Mouse (Mus musculus): Measurements from ENCODE around the gene Satb2.
"Not testable (repeated sequence)": the region's sequence is repeated elsewhere in the genome, so short reads cannot be mapped to it uniquely, and the experiment has no call there.

Gene Satb2

DNA sequence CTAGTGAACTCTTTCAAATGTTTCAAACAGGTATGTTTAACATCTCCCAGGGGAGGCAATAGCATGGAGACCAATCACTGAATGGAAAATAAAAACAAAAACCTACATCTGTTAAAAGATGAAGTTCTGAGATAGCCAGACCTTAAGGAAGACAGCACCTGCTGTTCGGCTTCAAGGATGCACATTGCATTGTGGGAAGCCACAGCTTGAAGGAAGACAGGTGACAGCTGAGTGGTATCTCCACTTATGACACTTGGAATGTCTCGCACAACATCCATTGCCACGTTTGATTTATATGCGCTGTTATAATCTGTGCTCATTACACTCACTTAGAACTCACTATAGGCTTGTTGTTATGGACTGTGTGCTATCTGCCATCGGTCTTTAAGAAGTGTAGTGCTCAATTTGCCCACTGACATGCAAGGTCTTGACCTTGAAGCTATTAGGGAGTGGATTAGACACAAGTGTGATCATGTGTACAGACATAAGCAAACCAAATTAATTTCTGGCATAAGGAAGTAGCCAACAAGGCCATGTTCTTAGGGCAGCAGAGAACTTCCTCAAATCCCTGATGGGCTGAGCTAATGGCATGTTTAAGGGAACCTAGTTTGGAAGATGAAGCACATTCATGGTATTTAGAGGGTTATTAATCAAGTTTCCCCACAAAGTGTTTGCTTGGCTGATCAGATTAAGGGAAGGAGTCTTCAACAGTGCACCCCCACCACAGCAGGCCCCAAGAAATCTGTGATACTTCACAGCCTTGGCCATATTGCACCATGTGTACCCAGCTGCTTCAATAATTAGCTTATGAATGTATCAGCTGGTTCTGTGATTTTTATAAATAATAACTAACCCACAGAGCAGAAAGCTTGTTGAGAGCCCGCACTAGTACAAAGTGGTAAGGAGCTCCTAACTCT lies 144.2 kb downstream of the Satb2 start:
- DNase-seq (ENCODE audit: low read depth, low spot score), result no peak

DNA sequence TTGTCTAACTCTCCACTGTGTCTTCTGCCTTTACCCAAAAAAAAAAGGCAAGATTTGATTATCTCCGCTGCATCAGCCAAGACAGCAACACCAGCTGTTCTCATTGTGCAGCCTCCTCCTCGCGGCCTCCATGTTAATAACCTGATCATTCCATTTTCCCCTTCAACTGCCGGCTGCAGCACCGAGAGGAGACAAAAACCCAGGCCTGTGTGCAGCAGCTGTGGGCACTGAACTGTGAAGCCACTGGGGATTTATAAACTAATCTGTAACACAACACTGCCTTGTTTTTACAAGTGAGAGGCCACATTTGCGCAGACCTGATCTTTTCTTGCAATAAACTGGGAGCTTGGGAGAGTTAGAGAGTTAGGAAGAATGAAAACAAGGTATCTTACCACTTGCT lies 145.1 kb downstream of the Satb2 start:
- no peak for DNase-seq (ENCODE audit: low read depth, low spot score)

DNA sequence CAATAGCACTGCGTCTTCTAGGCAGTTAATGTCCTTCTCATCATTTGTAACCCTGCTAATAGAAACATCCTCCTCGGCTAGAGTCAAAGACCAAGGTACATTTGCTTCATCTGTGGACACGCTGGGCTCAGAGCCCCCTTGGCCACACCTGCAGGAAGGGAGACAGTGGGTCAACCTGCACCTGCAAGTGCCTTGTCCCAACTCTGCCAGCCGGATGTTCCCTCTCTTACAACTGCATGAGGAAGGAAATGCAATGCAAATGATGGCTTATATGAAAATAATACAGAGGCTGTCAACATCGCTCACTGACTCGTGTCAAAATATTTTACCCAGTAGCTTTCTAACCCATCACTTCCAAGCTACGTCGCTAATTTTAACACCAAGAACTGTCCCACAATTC lies 145.7 kb downstream of the Satb2 start:
- DNase-seq (ENCODE audit: low read depth, low spot score), result no peak

DNA sequence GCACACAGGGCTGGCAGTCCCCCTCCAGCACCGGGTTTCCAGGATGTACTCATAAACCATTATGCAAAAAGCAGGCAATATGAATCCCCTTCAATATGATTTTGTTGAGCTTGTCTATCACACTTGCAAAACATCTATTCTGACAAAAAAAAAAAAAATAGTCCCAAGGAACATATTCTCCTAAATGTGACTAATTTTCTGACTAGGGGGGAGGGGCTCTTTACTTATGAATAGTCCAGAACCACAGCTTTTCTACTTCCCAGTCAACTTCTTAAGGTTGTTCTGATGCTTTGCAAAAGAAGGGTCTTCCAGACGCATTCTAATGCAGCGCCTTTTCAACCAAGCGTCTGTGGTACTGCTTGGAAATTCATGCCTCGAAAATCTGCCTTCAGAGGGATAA lies 155.7 kb downstream of the Satb2 start:
- no peak for DNase-seq (ENCODE audit: low read depth, low spot score)

DNA sequence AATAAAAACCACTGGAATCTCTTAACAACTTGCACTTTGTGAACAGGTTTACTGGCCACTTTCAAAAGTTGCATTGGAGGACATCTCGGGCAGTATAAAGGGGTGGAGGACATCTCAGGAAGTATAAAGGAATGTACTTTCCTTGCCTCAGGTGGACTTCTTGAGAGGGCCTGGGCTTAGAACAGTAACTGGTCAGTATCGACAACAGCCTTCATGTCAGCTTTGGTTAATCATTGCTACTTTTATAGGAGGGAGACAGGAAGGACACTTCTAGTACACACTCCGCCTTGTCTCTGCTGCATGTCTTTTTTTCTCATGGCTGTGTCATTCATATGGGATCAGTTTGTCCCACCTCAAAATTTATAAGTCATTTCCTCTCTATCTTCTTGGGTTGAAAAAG lies 156.4 kb downstream of the Satb2 start:
- DNase-seq (ENCODE audit: low read depth, low spot score), result no peak

DNA sequence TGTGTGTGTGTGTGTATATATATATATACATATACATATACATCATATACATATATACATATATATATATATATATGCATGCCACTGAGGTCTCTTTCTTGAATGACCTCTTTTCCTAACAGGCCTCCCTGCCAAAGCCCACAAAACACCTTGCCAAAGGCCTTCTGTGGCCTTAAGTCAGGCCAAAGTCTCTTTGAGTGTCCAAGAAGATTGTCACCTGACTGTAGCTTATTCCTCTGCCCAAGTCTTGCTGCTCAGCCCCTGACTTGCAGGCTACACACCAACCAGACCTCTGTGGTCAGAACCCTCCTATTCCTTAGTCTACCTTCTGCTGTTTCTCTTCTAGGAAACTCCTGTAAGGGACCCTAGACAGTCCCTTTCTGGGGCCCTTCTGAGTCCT lies 164.9 kb downstream of the Satb2 start:
- DNase-seq (ENCODE audit: low read depth, low spot score), result no peak

DNA sequence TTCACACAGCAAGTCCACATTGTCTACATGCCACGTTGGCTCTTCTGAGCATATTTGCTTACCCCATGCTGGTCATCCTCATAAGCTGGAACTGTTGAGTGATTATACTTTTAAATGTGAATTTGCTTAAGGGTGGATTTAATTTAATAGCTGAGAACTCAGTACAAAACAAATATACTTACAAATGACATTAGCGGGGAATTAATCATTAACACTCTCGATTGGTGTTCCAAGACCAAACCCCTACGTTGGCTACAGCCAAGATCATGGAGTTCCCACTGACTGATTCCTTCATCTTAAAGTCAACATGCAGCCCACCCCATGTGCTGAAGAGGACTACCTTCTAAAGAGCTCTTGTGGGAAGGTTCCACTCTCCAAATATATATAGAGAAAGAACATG lies 165.5 kb downstream of the Satb2 start:
- DNase-seq (ENCODE audit: low read depth, low spot score), result no peak

DNA sequence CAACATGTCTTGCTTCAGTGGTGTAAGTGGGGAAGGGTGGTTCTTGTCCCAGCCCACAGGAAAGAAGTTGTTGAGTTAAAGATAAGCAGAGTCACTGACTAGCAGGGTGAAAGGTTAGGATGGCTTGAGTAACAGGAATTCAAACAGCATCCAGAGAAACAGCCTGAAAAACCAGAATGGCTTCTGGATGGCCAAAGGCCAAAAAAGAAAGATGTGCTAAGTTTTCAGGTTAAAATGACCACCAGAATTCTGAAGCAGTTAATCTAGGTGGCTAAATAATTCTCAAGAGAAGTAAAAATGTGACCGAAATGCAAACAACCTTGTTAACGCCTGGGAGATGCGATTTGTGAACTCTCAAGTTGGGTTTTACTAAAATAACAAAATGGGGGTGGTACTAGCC lies 167.0 kb downstream of the Satb2 start:
- DNase-seq (ENCODE audit: low read depth, low spot score), result no peak

DNA sequence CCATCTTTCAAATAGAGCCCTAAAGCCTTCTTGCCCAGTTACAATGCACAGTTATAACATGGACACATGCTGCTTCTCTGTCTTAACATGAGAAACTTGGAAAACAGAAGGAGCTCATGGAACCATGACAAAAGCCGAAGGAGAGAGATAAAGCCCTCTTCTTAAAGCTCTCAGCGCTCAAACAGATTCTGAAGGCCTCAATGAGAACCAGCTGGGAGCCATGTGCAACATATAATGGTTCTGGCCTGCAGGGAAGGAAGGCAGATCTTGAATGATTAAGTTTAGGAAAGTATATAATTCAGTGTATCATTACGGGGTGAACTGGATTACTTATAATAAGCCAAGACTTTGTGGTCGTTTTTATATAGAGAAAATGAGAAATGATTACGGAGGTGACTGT lies 172.4 kb downstream of the Satb2 start:
- DNase-seq (ENCODE audit: low read depth, low spot score), result no peak

DNA sequence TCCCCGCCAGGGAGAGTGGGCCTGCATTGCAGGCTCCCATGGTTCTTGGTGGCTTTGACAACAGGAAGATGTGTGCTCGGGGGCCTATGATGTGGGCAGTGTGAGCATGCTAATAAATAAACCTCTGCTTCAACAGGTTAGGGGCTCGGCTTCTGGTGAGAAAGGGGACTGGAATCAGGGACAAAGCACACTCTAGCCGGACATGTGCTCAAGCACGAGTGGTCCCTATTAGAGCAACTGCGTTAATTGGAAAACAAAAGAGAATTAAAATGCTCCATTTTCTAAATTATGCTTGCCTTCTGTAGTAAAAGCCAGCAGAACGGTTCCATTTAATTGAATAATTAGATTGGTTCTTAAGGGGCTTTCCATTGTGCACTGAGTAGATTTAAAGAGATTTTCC lies 177.8 kb downstream of the Satb2 start:
- no peak for DNase-seq (ENCODE audit: low read depth, low spot score)

DNA sequence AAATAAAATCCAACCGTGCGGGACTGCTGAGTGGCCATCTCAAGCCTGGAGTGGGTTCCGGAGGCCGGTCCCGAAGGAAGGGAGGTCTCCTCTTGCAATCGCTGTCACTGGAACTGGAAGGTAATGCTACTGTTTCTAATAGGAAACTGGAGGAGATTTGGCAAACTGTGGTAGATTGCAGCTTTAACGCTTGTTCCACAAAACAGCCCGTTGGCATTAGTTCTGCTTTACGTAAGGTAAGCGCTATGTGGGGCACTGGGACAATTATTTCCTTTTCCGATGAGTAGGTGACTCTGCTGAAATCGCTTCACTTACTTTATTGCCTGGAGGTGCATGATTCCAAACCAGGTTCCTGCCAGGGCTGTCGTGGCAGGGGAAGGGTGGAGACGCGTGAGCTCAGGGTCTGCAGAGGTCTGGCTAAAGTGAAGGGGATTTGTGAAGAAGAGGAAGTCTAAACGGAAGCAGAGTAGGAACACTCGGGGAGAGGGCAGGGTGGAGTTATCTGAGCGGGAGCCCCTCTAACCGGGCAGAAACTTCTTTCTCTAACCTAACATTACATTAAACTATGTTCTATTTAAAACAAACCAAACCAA lies 183.3 kb downstream of the Satb2 start:
- no peak for DNase-seq (ENCODE audit: low read depth, low spot score)

DNA sequence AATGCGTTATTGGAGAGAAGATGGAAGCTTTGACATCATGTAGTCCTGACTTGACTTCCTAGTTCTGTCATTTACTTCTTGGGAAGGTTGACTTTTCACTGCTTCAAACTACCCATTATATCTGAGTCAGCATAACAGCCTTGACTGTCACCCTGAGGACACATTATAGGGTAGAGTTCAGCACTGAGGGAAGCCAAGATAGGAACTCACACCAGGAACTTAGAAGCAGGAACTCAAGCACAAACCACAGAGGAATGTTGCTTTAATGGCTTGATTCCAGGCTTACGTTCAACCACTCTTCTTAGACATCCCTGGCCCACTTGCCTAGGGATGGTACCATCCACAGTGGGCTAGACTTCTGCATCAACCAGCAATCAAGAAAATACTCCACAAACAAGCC lies 188.8 kb downstream of the Satb2 start:
- no peak for DNase-seq (ENCODE audit: low read depth, low spot score)

DNA sequence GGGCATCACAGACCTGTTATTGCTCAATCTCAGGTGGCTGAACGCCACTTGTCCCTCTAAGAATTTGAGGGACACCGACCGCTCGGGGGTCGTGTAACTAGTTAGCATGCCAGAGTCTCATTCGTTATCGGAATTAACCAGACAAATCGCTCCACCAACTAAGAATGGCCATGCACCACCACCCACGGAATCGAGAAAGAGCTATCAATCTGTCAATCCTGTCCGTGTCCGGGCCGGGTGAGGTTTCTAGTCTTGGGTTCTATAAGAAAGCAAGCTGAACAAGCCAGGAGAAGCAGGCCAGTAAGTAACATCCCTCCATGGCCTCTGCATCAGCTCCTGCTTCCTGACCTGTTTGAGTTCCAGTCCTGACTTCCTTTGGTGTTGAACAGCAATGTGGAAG lies 196.3 kb downstream of the Satb2 start:
- DNase-seq (ENCODE audit: low read depth, low spot score), result not testable (repeated sequence)

DNA sequence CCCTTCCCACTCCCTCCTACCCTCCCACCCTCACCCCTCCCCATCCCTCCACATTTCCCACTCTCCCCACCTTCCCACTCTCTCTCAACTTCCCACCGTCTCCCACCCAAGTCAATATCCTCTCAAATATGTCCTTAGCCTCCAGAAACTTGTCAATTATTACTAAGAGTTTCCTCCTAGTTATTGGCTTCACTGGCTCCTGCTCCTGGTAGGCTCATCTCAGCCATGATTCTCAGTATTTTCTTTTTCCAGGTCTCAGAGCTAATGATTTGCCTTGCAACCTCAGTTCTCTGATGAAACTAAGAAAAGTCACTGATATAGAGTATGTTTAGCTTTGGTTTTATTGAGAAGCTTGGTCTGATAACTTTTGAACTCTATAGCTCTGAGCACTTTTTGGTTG lies 214.2 kb downstream of the Satb2 start:
- DNase-seq (ENCODE audit: low read depth, low spot score), result no peak

DNA sequence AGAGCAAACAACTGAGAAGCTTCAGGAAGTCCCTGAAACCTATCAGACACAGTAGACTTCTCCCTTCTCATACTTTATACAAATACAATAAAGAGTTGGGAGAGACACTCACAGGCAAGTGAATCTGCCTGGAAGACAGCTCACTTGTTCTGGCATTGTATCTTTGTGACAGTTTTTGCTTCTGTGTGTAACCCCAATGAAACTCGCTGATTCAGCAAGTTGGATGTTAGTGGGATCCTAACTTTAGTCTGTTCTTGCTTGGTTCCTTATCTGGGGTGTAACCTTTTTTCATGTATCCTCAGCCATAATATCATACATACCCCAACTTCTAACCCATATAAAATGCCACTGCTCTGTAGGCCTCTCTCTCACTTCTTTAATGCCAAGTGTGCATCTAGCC lies 216.9 kb downstream of the Satb2 start:
- no peak for DNase-seq (ENCODE audit: low read depth, low spot score)

DNA sequence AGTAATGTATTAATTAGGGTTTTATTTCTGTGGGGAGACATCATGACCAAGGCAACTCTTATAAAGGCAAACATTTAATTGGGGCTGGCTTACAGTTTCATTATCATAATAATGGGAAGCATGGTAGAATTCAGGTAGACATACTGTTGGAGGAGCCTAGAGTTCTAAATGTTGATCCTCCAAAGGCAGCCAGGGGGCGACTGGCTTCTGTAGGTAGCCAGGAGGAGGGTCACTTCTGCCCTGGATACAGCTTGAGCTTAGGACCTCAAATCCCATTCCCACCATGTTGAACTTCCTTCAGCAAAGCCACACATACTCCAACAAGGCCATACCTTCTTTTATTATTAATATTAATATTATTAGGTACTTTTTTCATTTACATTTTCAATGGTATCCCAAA lies 225.2 kb downstream of the Satb2 start:
- peak; percentile 50 for DNase-seq (ENCODE audit: low read depth, low spot score)

DNA sequence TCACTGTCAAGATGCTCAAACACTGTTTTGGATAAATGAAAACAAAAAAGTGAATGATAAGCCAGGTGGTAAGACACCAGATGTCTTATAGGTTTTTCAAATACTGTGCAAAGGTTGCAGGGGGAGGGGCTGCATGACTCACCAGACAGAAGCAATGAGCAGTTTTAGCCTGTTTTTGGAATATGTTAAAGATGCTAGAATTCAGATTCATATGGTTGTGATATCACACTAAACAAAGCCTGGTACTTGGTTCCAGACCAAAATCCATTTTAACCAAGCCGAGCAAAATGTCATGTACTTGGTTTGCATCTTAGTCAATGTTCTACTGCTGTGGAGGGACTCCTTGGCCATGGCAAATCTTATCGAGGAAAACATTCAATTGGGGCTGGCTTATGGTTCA lies 227.8 kb downstream of the Satb2 start:
- no peak for DNase-seq (ENCODE audit: low read depth, low spot score)

DNA sequence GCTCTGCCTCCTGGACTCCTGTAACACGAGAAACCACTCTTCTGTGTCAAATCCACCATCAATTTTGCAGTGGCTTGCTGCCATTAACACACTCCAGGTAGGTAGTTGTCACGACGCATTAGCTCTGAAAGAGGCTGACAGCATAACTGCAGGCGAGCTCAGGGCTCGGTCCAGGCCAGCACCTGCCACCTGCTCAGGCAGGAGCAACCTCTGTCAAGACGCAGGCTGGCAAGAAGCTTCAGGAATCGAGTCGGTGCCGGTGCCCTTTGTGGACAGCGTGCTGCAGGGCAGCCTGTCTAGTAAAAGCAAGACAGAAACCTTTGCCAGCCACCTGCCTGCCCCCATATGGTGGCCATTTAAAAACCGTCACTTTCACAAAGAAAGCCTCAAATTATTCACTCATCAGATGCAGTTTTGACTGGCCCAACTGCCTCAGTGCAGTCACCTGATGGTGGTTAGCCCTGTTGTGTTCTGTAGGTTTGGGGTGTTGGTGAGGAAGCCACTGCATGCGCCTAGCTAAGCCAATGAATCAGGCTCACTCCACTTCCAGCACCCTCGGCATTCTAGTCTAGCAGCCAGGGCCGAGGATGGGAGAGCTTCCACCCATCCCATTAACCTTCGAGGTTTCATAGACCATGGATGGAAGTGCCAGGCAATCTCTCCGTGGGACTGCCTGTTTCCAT lies 228.7 kb downstream of the Satb2 start:
- no peak for DNase-seq (ENCODE audit: low read depth, low spot score)

DNA sequence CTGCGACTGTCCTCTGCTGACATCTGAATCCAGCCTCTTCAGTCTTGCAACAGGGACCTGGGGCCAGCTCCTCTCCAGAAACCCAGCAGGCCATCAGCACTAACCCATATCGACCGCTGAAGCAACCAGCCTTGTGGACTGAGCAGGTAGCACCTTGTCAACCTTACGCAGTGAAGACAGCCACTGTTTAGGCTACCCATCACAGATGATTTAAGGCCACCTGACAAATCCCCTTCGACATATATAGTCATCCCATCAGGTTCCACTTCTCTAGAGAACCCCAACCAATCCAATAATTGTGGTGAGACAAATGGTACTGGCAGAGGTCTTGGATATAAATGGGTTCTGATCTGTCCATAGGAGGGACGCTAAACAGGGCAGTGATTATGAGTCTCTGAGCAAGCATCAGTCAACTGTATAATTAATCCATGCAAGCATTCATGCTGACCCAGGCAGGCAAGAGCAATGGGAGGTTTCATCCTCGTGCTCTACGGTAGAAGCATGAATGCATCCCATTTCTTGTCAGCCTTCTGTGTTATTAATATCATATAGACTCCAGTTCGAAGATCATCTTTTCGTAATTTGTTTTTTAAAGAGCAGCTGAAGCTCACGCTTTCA lies 229.5 kb downstream of the Satb2 start:
- DNase-seq (ENCODE audit: low read depth, low spot score), result no peak

Measured in R1 (cell line).